Mouse (Mus musculus) thymus, postnatal 0 days (tissue): Measurements from ENCODE around the gene Espn. TPM values are rescaled to one million over a fixed set of nuclear protein-coding genes. Genes with fewer than 3 reads are reported as not detected.

Experiments
- DNase-seq: peaks from one replicate; pipeline ENCODE4 v3.0.0-alpha.2; 2015; ENCODE audit warnings: low spot score
- polyA plus RNA-seq: library from polyadenylated mRNA; unstranded; fragments of >200 nt; fragmentation: Nextera tagmentation; extraction: Ambion mirVana; gene quantifications from 2 replicates; pipeline ENCODE4 v1.2.1, GENCODE M21; 2015

The Espn gene
- polyA plus RNA-seq, 1 experiment from 2014 or later, result 3.6 TPM

DNA sequence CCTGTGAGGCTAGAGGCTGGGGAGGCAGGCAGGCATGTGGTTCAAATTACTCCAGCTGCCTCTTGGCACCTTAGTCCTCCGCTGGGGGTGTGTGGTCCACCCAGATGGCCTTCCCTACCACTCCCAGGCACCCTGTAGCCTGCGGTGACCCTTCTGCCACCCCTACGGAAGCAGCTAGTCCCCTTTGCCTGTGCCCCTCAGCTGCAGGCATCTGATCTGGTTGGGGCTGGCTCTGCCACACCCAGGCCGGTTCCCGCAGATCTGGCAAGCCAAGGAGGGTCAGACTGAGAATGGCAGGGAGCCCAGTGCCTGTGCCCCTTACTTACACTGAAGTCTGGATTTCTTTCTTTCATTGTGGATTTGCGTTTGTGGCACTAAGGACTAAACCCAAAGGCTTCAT, 78.5 kb downstream of the Espn start:
- DNase-seq, result no peak

DNA sequence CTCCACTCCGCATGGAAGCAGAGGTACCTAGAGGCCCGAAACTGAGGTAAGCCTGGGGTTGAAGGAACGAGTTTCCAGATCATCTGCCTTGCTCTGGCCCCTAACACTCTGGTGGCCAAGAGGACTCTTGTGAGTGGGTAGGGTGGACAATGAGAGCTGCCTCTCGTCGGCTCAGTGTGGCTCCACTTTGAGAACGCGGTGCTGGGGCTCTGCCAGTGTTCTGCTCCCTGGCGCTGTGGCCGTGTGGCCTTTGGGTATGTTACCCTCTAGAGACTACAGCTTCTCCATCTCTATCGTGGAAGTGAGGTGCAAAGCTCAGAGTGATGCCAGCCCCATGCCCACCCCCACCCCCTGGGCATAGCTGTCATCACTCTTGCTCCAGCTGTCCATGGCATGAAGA, 79.5 kb downstream of the Espn start:
- no peak for DNase-seq

DNA sequence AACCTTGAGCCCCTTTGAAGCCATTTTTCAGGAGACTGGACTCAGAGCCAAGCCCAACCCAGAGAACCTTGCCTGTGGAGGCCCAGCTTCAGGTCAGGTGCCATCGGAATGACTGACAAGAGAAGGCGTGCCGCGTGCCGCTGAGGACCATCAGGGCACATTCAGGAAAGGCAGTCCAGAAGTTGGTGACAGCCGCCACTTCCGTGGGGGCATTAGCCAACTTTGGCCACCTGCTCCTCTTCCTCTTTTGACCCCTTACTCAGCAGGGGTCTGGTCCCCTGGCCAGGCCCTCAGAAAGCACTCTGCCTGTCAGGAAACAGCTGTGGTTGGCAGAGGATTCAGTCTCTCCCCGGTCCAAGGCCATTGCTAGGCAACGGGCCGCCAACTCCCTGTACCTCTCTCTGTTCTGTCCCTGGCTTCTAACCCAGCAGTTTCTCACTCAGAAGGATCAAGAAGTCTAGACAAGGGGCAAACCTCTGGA, 80.0 kb downstream of the Espn start, which contains the start of gene Plekhg5:
TSS of gene Plekhg5 (plus strand) at position 378 of the 481 bp plus-strand sequence.
- DNase-seq, result no peak

DNA sequence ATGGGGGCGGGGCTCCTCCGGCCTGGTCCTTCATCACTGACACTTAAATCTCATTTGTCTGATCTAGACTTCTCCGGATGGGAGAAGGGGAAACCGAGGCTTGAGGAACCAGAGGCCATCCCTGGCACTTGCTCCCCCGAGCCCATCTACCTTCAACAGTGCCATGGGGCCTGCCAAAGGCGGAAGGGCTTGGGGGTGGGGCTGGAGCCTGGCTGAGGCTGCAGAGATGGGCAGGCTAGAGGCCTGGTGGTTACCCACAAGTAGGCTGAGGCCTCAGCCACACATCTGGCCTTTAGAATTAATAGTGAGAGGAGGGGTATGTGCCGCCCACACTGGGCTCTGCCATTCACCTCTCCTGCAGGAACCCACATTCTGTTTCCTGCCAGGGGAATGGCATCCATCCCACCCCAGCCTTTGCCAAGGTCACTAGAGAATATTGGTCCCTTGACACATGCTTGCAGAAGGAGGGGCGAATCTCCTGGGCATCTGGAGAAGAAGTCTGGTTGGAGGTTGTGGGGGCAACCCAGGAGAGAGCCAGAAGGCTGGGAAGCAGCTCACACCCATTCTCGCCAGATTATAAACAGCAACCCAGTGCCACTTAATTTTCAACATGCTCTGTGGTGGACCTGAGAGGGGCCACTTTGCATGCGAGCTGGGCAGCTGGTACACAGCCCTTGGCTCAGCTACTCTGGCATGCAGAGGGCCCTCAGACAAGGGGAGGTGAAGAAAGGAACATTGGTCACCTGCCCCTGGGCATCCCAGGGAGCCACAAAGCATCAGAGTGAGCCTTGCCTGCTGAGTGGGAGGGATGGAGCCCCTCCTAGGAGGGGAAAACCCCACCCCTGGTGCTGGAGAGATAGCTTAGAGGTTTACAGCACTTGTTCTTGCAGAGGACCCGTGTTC, 81.4 kb downstream of the Espn start:
- no peak for DNase-seq

Other genes with a start within 250 kb of the Espn start
- 47.2 and 48.3 TPM in 2 replicates for gene Dnajc11, start 218.7 kb downstream of the Espn start, polyA plus RNA-seq
- 30.7 and 41.4 TPM in 2 replicates for gene Thap3, start 163.4 kb downstream of the Espn start, polyA plus RNA-seq
- gene Phf13, start 156.1 kb downstream of the Espn start, polyA plus RNA-seq, result 10.0 and 11.3 TPM in 2 replicates
- 8.9 and 10.2 TPM in 2 replicates for gene Klhl21, start 143.6 kb downstream of the Espn start, polyA plus RNA-seq
- gene Zbtb48, start 124.7 kb downstream of the Espn start, polyA plus RNA-seq, result 18.4 and 18.9 TPM in 2 replicates
- 0.32 and 0.59 TPM in 2 replicates for gene Tas1r1, start 113.8 kb downstream of the Espn start, polyA plus RNA-seq
- 22.8 and 24.9 TPM in 2 replicates for gene Nol9, start 113.0 kb downstream of the Espn start, polyA plus RNA-seq
- gene Plekhg5, start 79.9 kb downstream of the Espn start, polyA plus RNA-seq, result 3.4 and 3.9 TPM in 2 replicates
- 37.7 and 44.1 TPM in 2 replicates for gene Tnfrsf25, start 36.4 kb downstream of the Espn start, polyA plus RNA-seq
- 0.21 TPM in 1 of 2 replicates, not detected in the other for gene Hes2, start 6.5 kb upstream of the Espn start, polyA plus RNA-seq
- gene Acot7, start 25.8 kb upstream of the Espn start, polyA plus RNA-seq, result 65.1 and 98.8 TPM in 2 replicates
- 1.2 and 1.4 TPM in 2 replicates for gene Gpr153, start 121.9 kb upstream of the Espn start, polyA plus RNA-seq
- 0.07 TPM in 1 of 2 replicates, not detected in the other for gene Hes3, start 139.3 kb upstream of the Espn start, polyA plus RNA-seq
- 19.2 and 19.7 TPM in 2 replicates for gene Icmt, start 144.9 kb upstream of the Espn start, polyA plus RNA-seq
- 0.09 TPM in 1 of 2 replicates, not detected in the other for gene Rnf207, start 166.6 kb upstream of the Espn start, polyA plus RNA-seq
- gene Rpl22, start 173.4 kb upstream of the Espn start, polyA plus RNA-seq, result 557 and 592 TPM in 2 replicates
- 0.03 and 0.07 TPM in 2 replicates for gene Chd5, start 186.3 kb upstream of the Espn start, polyA plus RNA-seq